Mouse (Mus musculus): ENCODE measurements around the gene Oaz1. TPM values are rescaled to one million over a fixed set of nuclear protein-coding genes. Genes with fewer than 3 reads are reported as not detected.

Oaz1 gene
- 1,744 and 2,086 TPM in 2 replicates for polyA plus RNA-seq (2015; fragmentation: Nextera tagmentation; extraction: Ambion mirVana)

- Histone ChIP-seq H3K4me3 (ENCODE audit: low read length) (peak within 1 kb of the TSS; percentile 64), H3K27me3 (ENCODE audit: insufficient read depth, low read length) (no peaks in the 10 kb centered on the region), H3K36me3 (ENCODE audit: insufficient read depth, low read length) (peaks cover 13% of the 10 kb centered on the region), H3K4me2 (replicated peaks; ENCODE audit: low read depth, low read length) (peak within 1 kb of the TSS; percentile 94), H3K9ac (replicated peaks; ENCODE audit: low read length) (peak within 1 kb of the TSS; percentile 96), H3K4me1 (ENCODE audit: insufficient read depth, low read length) (peaks cover 38% of the 10 kb centered on the region), H3K27ac (ENCODE audit: low read length) (peak within 1 kb of the TSS; percentile 90), H3K9me3 (ENCODE audit: low read length) (no peaks in the 10 kb centered on the region)
- under 1% methylated on average over 80 of the region's 82 CpGs for WGBS
- ATAC-seq (ENCODE audit: low FRiP score, low TSS enrichment) = peak; percentile 97
These were observed at the start of gene Oaz1 for GRCm38 (mm10) chr10:80826151-80827062. Oaz1 (plus strand) TSS chr10:80826656.

DNA sequence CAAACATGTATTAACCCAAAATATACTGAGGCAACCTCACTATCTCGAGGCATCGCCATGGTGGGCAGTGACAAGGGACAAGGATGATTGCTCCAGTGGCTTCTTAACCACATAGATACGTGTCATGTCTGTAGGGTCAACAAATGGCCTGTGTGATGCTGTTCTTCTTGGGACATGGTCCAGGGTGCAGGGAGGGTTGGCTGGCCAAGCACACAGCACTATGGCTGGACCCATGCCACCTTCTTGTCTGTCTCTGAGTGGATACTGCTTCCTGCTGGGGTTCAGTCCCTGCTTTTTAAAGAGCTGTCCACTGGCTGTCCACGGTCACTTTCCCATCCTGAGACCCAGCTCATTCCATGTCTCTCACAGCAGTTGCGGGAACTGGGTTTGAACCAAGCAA, 49.3 kb upstream of the Oaz1 start:
- H3K4me3 ChIP-seq (ENCODE audit: low read length) = no peak overlapping the region
- H3K9me3 ChIP-seq (ENCODE audit: low read length) = no peaks in the 10 kb centered on the region
- WGBS = 82% methylated on average over 5 of the region's 5 CpGs
- no peak overlapping the region for H3K9ac ChIP-seq (replicated peaks; ENCODE audit: low read length)
- H3K36me3 ChIP-seq (ENCODE audit: insufficient read depth, low read length) = peaks cover 76% of the 10 kb centered on the region
- no peak overlapping the region for H3K4me2 ChIP-seq (replicated peaks; ENCODE audit: low read depth, low read length)
- no peaks in the 10 kb centered on the region for H3K27me3 ChIP-seq (ENCODE audit: insufficient read depth, low read length)
- H3K4me1 ChIP-seq (ENCODE audit: insufficient read depth, low read length) = no peaks in the 10 kb centered on the region
- ATAC-seq (ENCODE audit: low FRiP score, low TSS enrichment) = no peak
- no peak overlapping the region for H3K27ac ChIP-seq (ENCODE audit: low read length)

DNA sequence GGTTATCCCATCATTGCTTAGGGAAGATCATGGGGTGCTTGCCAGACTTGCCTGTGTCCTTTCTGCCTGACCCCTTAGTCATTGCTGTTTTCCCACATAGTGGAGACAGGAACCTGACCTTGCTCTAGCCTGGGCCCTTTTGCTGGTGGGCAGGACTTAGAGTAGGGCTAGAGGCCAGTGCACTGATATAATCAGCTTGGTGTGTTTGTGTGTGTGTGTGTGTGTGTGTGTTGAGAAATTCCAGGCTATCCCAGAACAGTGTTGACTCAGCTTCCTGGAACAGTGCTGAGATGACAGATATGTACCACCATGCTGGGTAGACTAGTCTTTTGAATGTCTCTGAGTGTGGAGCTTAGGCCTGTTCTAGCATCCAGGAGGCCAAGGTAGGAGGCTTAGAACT, 46.9 kb upstream of the Oaz1 start:
- Histone ChIP-seq H3K4me3 (ENCODE audit: low read length) (no peak overlapping the region), H3K9ac (replicated peaks; ENCODE audit: low read length) (no peak overlapping the region), H3K27ac (ENCODE audit: low read length) (no peak overlapping the region), H3K9me3 (ENCODE audit: low read length) (no peaks in the 10 kb centered on the region), H3K4me2 (replicated peaks; ENCODE audit: low read depth, low read length) (no peak overlapping the region), H3K4me1 (ENCODE audit: insufficient read depth, low read length) (no peaks in the 10 kb centered on the region), H3K36me3 (ENCODE audit: insufficient read depth, low read length) (peaks cover 79% of the 10 kb centered on the region), H3K27me3 (ENCODE audit: insufficient read depth, low read length) (no peaks in the 10 kb centered on the region)
- no peak for ATAC-seq (ENCODE audit: low FRiP score, low TSS enrichment)

- Histone ChIP-seq H3K9ac (replicated peaks; ENCODE audit: low read length) (no peak overlapping the region), H3K9me3 (ENCODE audit: low read length) (no peaks in the 10 kb centered on the region), H3K4me3 (ENCODE audit: low read length) (no peak overlapping the region), H3K27me3 (ENCODE audit: insufficient read depth, low read length) (no peaks in the 10 kb centered on the region), H3K4me2 (replicated peaks; ENCODE audit: low read depth, low read length) (no peak overlapping the region), H3K27ac (ENCODE audit: low read length) (no peak overlapping the region), H3K4me1 (ENCODE audit: insufficient read depth, low read length) (no peaks in the 10 kb centered on the region), H3K36me3 (ENCODE audit: insufficient read depth, low read length) (peaks cover 91% of the 10 kb centered on the region)
- ATAC-seq (ENCODE audit: low FRiP score, low TSS enrichment) = no peak
- WGBS = 96% methylated on average over 2 of the region's 2 CpGs
These were observed 42.2 kb upstream of the Oaz1 start for GRCm38 (mm10) chr10:80784302-80784701.

- Histone ChIP-seq H3K36me3 (ENCODE audit: insufficient read depth, low read length) (peaks cover 95% of the 10 kb centered on the region), H3K4me2 (replicated peaks; ENCODE audit: low read depth, low read length) (no peak overlapping the region), H3K27ac (ENCODE audit: low read length) (no peak overlapping the region), H3K4me3 (ENCODE audit: low read length) (no peak overlapping the region), H3K9me3 (ENCODE audit: low read length) (no peaks in the 10 kb centered on the region), H3K4me1 (ENCODE audit: insufficient read depth, low read length) (no peaks in the 10 kb centered on the region), H3K27me3 (ENCODE audit: insufficient read depth, low read length) (no peaks in the 10 kb centered on the region), H3K9ac (replicated peaks; ENCODE audit: low read length) (no peak overlapping the region)
- no peak for ATAC-seq (ENCODE audit: low FRiP score, low TSS enrichment)
- 89% methylated on average over 12 of the region's 12 CpGs for WGBS
These were observed 41.6 kb upstream of the Oaz1 start for GRCm38 (mm10) chr10:80784871-80785270.

DNA sequence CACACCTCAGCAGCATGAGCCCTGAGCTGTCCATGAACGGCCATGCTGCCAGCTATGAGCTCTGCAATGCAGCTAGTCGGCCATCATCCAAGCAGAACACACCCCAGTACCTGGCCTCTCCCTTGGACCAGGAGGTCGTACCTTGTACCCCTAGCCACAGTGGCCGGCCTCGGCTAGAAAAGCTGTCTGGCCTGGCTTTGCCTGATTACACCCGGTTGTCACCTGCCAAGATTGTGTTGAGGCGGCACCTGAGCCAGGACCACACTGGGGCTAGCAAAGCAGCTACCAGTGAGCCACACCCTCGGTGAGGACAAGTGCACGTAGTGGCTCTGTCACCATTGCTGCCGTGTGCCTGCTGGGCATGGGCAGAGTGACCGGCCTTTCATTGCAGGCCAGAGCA, 40.5 kb upstream of the Oaz1 start:
- H3K27me3 ChIP-seq (ENCODE audit: insufficient read depth, low read length) = no peaks in the 10 kb centered on the region
- no peak overlapping the region for H3K4me3 ChIP-seq (ENCODE audit: low read length)
- no peak overlapping the region for H3K27ac ChIP-seq (ENCODE audit: low read length)
- H3K36me3 ChIP-seq (ENCODE audit: insufficient read depth, low read length) = peaks cover 95% of the 10 kb centered on the region
- H3K9me3 ChIP-seq (ENCODE audit: low read length) = no peaks in the 10 kb centered on the region
- H3K4me1 ChIP-seq (ENCODE audit: insufficient read depth, low read length) = no peaks in the 10 kb centered on the region
- H3K4me2 ChIP-seq (replicated peaks; ENCODE audit: low read depth, low read length) = no peak overlapping the region
- no peak for ATAC-seq (ENCODE audit: low FRiP score, low TSS enrichment)
- H3K9ac ChIP-seq (replicated peaks; ENCODE audit: low read length) = no peak overlapping the region
- WGBS = 94% methylated on average over 11 of the region's 11 CpGs

GRCm38 (mm10) chr10:80787517-80787916, 38.9 kb upstream of the Oaz1 start:
- WGBS = 77% methylated on average over 2 of the region's 2 CpGs
- peaks cover 7% of the 10 kb centered on the region for H3K4me1 ChIP-seq (ENCODE audit: insufficient read depth, low read length)
- no peak overlapping the region for H3K9ac ChIP-seq (replicated peaks; ENCODE audit: low read length)
- H3K27ac ChIP-seq (ENCODE audit: low read length) = no peak overlapping the region
- H3K4me3 ChIP-seq (ENCODE audit: low read length) = no peak overlapping the region
- H3K36me3 ChIP-seq (ENCODE audit: insufficient read depth, low read length) = peaks cover 91% of the 10 kb centered on the region
- H3K4me2 ChIP-seq (replicated peaks; ENCODE audit: low read depth, low read length) = no peak overlapping the region
- no peaks in the 10 kb centered on the region for H3K27me3 ChIP-seq (ENCODE audit: insufficient read depth, low read length)
- no peak for ATAC-seq (ENCODE audit: low FRiP score, low TSS enrichment)
- H3K9me3 ChIP-seq (ENCODE audit: low read length) = no peaks in the 10 kb centered on the region

DNA sequence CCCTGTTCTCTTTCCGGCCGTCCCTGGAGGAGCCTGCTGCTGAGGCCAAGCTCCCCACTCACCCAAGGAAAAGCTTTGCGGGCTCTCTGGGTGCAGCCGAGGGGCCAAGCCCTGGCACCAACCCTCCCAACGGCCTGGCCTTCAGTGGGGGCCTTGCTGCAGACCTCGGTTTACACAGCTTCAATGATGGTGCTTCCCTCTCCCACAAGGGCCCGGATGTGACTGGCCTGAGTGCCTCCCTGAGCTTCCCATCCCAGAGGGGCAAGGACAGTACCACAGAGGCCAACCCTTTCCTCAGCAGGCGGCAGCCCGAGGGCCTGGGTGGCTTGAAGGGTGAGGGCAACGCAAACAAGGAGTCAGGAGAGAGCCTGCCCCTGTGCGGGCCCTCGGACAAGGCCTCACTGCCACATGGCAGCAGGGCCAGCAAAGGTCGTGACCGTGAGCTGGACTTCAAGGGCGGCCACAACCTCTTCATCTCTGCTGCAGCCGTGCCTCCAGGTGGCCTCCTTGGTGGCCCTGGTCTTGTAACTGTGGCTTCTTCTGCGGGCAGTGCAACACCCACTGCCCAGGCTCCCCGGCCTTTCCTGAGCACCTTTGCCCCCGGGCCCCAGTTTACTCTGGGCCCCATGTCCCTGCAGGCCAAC, 35.6 kb upstream of the Oaz1 start:
- H3K4me1 ChIP-seq (ENCODE audit: insufficient read depth, low read length) = peaks cover 7% of the 10 kb centered on the region
- H3K4me3 ChIP-seq (ENCODE audit: low read length) = no peak overlapping the region
- peaks cover 80% of the 10 kb centered on the region for H3K36me3 ChIP-seq (ENCODE audit: insufficient read depth, low read length)
- 86% methylated on average over 19 of the region's 19 CpGs for WGBS
- no peaks in the 10 kb centered on the region for H3K9me3 ChIP-seq (ENCODE audit: low read length)
- no peak overlapping the region for H3K4me2 ChIP-seq (replicated peaks; ENCODE audit: low read depth, low read length)
- H3K27ac ChIP-seq (ENCODE audit: low read length) = no peak overlapping the region
- H3K9ac ChIP-seq (replicated peaks; ENCODE audit: low read length) = no peak overlapping the region
- H3K27me3 ChIP-seq (ENCODE audit: insufficient read depth, low read length) = no peaks in the 10 kb centered on the region
- no peak for ATAC-seq (ENCODE audit: low FRiP score, low TSS enrichment)

DNA sequence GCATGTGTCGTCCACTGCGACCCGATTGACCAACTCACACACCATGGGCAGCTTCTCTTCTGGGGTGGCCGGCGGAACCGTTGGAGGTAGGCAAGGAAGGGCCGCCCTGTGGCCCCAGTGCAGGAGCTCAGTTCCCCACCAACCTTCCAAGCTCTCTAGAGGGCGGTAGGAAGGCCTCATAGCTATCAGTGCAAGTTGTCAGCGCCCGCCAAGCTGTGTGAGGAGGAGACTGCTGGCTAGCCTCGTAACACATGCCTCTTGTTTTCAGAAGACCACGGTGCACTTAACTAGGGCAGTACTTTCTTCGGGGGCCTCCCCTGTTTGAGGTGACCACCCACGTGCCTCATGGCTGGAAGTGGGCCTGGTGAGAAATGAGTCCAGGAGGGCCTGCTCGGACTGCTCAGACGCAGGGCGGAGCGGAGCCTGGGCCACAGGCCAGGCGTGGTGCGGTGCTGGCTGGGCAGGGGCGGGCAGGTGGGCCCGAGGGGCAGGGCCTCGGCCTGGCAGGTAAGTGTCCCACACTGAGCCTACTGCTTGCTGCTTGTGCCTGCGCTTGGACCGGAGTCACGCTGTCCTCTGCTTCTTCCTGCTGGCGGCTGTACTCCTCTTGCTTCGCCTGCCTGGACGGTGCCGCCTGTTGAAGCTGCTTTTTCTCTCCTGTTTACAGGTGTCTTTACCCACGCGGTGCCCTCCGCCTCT, 34.8 kb upstream of the Oaz1 start:
- Histone ChIP-seq H3K27me3 (ENCODE audit: insufficient read depth, low read length) (no peaks in the 10 kb centered on the region), H3K4me3 (ENCODE audit: low read length) (no peak overlapping the region), H3K36me3 (ENCODE audit: insufficient read depth, low read length) (peaks cover 80% of the 10 kb centered on the region), H3K4me2 (replicated peaks; ENCODE audit: low read depth, low read length) (no peak overlapping the region), H3K9ac (replicated peaks; ENCODE audit: low read length) (no peak overlapping the region), H3K4me1 (ENCODE audit: insufficient read depth, low read length) (peaks cover 12% of the 10 kb centered on the region), H3K9me3 (ENCODE audit: low read length) (no peaks in the 10 kb centered on the region), H3K27ac (ENCODE audit: low read length) (no peak overlapping the region)
- WGBS = 81% methylated on average over 33 of the region's 33 CpGs
- no peak; the same call in 1 of the 2 replicates for ATAC-seq (ENCODE audit: low FRiP score, low TSS enrichment)

Data from kidney, embryonic 16.5 days (tissue).